Mouse (Mus musculus): ENCODE measurements around the gene Cers4.

The Cers4 gene

DNA sequence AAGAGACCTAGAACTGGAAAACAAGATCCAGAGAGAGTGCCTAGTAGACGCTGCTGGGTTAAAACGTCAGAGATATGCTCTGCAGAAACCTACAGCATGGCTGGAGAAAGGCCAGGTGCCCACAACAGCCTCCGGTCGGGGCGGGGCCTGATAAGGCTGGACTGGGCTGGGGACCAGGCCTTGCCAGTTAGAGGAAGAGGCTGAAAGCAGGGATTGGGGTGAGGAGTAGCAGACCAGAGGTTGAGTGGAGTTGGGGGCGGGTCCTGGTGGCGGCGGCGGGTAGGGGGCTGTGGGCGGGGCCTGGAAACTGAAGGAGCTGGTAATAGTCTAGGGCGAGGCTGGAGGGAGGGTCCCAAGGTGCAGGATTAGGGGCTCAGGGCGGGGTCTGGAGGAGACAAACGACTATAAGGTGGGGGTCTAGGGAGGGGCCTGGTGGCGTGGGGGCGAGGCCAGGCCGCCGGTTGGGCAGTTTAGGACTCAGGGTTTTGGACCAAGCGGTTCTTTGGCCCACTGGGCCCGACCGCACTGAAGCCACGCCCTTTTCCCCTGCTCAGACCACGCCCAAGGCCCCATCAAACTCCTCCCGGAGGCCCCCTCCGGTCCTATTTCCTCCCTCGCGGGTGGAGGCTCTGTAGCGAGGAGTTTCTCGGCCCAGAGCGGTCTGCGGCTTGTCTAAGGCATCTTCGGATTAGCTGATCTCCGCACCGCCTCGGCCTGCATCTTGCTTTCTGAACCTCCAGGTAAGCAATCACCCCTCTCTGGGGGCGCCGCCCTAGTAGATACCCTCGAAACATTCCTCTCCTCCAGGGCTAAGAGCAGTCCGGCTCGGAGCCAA, at the start of gene Cers4:
Gene Cers4 (plus strand): TSS at position 176 of the 835 bp plus-strand sequence.
- DNase-seq (ENCODE audit: low spot score in 2 of 2), result peak; percentile 91 to 93

DNA sequence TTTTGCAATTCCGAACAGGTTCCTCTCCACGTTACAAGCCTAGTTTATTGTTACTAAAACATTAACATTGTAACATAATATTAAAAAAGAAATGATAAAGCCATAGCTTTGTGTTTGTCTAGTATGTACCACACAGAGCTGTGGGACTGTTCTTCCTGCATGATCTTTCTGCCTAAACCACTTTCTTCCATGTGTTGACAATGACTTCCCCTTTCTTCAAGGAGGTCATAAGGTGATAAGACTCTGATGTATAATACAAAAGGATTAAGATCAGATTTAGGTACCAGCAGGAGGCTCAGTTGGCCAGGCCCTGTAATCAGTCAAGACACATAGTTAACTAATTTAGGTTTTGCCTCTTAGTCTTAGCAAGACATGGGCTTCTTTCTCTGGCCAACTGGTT, 34.7 kb upstream of the Cers4 start:
- no peak for DNase-seq (ENCODE audit: low spot score in 2 of 2)

DNA sequence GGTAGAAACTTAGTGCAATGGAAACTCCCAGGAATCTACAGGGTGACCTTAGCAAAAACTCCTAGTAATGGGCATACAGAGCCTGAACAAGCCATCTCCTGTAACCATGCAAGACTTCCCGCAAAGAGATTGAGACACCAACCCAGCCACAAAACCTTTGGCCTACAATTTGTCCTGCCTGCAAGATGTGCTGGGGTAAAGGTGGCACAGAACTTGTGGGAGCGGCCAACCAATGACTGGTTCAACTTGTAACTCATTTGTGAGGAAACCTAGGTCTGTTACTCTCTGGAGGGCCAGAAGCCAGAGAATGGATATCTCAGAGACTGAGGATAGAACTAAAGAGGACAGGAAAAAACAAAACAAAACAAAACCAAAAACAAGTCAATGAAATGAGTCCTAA, 29.8 kb upstream of the Cers4 start:
- DNase-seq (ENCODE audit: low spot score in 2 of 2), result no peak

DNA sequence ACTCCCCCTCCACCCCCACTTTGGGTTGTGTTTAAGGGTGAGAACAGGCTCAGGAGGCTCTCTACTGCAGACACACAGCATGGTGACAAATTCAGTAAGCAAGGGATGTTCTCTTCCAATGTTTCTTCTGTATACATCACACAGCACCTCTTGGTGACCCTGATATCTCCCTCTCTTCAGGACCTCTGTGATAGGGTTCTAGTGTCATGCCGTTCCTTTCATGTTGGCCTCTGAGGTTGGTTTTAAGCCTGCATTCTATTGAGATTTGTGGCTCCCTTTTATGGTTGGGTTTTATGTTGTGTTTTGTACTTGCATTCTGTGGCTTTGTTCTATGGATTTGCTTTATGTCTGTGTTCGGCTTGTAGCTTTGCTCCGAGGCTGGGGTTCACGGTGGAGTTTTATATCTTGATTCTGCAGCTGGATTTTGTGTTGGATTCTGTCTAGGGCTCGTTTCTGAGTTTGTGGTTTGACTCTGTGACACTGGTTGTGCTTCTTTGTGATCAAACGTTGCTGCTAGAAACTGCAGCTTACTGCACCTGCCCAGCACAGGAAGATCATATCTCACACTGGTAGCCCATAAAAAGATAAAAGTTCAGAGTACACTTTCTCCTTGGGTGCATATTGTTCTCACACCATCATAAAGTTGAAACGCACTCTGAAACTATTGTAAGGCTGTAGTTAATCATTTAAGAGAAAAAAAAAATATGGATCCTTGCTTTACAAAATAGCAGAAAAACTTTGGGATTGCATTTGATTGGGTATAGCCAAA, 18.2 kb upstream of the Cers4 start:
- DNase-seq (ENCODE audit: low spot score in 2 of 2), result no peak

DNA sequence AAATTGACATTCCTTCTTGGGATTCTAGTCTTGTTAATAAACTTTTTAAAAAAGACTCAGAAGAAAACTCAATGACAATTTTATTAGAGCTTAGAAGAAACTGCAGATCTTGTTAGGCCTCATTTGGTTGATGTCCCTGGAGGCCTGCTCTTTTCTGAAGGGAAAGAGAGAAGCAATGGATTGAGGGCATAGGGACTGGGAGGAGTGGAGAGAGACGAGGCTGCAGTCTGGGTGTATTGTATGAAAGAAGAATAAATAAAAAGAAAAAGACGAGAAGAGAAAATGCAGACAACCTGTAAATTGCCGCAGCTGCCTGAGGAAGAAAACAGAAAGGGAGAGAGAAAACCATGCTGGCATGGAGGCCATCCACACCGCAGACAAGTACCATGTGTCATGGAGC, 11.7 kb upstream of the Cers4 start:
- DNase-seq (ENCODE audit: low spot score in 2 of 2), result no peak

DNA sequence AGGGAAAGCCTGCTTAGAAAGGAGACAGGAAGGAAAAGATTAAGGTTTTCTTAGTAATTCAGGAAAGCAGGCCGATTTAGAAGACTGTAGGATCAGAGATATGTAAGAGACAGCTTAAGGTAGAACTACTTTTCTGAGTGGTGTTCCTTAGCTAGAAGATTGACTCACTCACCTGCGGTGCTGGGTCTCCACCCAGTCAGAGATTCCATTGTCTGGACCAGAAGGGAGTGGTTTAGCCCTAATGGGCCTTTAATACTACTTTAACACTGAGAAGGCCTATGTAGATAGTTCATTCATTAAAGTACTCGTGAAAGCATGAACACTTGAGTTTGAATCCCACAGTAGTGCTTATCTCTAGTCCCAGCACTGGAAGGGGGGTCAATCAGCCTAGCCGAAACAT, 11.2 kb upstream of the Cers4 start:
- DNase-seq (ENCODE audit: low spot score in 2 of 2), result no peak

DNA sequence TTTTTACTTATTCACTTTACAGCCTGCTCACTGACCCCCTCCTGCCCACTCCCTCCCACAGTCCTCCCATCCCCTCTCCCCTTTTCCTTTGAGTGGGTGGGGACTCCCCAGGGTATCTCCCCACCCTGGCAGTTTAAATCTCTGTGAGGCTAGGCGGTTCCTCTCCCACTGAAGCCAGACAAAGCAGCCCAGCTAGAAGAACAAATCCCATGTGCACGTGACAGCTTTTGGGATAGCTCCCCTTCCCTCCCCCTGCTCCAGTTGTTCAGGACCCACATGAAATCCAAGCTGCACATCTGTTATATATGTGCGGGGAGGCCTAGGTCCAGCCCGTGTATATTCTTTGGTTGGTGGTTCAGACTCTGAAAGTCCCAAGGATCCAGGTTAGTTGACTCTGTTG, 10.3 kb upstream of the Cers4 start:
- DNase-seq (ENCODE audit: low spot score in 2 of 2), result no peak

DNA sequence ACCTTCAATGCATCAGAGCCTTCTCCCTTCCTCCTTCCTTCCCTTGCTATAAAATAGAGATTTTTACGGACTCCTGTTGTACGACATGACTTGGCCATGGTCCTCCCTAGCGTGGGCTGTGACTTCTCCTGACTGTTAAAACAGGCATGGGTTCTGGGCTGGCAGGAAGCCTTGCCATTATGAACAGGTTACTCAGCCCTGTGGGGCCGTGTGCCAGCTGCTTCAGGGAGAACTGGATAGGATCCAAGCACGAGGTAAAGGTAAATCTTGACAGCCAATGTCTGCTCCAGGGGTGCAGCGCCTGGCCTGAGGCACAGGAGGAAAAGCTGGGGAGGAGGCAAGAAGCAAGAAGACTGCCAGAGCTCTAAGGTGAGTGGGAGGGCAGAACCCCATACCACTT, 9.5 kb upstream of the Cers4 start:
- no peak for DNase-seq (ENCODE audit: low spot score in 2 of 2)

DNA sequence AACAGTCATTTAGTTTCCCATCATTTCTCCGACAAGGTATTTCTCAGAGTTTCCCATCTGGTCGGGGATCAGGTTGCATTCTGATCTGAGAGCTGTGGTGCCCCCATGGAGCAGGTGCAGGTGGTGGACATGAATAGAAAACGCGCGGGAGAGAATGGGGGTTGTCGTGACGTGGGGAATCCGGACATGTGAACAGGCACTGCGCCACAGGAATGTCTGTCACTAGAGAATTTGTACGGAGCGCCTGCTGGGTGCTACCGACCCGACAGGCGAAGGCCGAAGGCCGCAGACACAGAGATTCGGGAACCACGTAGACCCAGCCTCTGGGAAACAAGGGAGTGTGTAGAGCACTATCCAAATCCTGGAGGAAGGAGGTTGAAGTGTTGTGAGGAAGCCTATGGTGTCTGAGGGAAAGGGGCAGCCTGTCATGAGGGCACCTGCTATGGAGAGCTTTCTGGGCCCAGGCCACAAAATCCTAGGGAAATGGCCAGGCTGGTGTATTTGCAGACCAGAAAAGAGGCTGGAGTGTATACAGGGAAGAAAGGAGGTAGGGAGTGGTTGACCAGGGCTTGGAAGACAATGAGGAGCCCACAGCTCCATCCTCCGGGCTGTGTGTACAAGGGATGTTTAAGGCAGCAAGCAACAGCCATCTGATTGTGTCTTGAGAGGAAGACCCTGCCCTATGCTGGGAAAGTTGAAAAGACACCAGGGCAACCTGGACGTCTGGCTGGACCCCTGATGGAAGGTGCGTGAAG, 1.0 kb downstream of the Cers4 start:
- DNase-seq (ENCODE audit: low spot score in 2 of 2), result peak; percentile 8 to 29

DNA sequence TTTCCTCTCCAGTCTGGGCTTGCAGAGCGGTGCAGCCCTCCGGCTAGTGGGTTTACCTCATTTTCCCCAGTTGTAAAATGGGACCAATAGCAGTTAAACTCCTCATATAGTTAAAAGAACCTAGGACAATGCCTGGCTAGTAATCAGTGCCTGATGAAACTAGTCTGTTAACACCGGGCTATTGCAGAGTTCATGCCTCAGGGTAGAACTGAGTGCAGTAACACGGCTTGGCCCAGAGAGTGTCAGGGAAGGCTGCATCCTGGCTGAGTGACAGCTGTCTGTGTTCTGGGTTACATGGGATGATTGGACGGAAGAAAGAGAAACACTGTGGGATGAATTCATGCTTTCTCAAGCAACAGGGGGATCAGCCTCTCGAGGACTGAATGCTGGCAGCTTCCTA, 3.1 kb downstream of the Cers4 start:
- no peak for DNase-seq (ENCODE audit: low spot score in 2 of 2)

DNA sequence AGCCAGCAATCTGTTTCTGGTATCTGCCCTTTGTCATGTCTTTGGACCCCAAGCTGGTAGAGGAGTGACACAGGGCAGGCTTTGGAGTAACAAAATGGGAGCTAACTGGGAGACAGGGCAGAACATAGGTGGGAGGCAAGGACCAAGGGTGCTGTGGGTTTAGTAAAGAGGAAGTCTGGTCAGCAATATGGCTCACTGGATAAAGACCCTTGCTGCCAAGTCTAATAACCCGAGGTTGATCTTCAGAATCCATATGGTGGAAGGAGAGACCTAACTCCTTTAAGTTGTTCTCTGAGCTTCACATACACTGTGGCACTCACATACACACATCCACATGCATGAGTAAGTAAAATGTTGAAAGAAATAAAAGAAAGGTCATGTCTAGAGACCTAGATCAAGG, 4.8 kb downstream of the Cers4 start:
- DNase-seq (ENCODE audit: low spot score in 2 of 2), result no peak

DNA sequence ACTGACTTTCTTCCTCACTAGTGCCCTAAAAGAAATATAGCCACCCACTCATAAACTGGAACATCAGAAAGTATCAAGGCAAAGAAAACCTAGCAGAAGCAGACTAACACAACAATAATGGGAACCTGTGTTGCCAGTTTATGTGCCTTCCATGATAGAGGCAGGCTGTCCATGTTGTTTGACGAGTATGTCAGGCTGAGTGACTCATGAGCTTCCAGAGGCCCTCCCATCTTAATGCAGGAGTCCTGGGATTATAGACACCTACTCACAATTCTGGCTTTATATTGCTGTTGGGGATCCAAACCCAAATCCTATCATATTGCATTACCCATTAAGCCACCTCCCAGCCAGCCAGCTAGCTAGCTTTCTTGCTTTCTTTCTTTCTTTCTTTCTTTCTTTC, 12.5 kb downstream of the Cers4 start:
- no peak for DNase-seq (ENCODE audit: low spot score in 2 of 2)

DNA sequence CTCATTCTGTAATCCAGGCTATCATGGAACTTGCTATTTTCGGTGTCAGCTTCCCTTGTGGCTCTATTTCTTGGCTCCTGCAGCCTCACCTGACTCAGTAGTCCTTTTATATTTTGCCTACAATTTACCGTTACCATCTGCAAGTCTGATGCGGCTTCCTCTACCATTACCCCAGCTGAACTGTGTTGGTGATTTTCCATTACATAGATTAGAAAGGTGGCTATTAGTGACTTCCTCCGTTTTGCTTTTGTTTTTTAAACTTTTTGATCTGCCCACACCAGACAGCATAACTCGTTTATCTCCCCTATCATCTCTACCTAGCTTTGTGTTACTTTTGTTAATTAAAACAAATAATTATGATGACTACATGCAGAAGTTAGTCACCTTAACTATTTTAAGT, 14.7 kb downstream of the Cers4 start:
- DNase-seq (ENCODE audit: low spot score in 2 of 2), result no peak

DNA sequence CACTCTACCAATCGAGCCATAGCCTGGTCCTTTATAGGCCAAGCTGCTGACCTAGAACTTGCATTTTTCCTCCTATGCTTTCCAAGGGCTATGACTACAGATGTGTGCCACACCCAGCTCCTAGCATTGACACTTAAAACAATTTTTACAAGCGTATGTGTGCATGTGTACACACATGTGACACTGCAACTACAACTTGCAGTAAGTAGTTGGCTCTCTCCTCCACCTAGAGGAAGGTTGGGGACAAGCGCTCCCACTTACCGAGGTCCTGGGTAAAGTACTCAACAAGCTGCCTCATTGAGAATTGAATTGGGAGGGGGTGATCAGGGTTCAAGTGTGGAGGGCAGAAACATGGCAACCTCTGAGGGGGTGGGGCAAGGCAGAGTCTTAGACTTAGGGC, 18.0 kb downstream of the Cers4 start:
- DNase-seq (ENCODE audit: low spot score in 2 of 2), result no peak

DNA sequence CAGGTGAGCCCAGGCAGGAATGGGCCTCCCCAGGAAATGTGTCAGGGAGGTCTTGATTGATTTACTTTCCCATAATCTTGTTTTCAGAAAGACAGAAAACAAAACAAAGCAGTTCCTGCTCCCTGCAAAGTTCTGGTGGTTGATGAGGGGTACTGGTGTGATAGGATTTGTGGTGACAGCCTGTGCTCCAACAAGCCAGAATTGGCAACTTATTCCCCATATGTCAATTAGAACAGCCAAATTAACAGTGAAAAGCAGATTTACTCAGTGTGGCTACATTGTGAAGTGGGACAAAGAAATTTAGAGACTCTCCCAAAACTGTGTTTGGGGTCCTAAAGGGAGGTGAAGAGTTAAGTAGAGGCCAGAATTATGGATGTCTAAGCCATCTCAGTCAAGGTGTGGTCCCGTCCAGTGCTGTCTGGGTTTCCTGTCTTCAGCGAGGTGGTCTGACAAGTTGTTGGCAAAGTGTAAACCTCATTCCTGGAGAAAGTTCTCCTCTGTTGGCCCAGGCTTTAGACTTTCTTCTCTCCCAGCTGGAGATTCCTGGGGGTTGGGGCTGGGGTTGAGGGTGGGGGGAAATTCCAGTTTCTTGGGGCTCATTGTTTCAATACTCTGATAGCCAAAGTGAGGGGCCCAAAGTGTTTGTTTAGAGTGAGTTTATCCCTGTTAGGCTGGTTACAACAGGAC, 18.7 kb downstream of the Cers4 start:
- DNase-seq (ENCODE audit: low spot score in 2 of 2), result no peak

DNA sequence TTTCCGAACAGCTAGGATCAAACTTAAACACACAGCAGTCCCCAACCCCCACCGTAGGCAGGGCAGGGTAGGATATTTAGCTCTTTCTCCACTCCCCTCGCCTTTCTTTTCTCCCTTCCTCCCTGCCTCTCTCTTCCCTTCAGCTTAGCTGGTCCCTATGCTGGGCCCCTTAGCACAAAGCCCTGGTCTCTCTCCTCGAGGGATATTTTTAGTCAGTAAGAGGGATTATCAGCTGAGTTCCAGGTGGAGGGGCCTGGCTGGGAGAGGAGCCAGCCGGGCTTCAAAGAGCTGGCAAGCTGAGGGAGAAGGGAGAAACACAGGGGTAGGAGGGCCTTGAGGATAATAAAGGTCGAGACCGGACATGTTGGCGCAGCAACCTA, 19.3 kb downstream of the Cers4 start:
- no peak for DNase-seq (ENCODE audit: low spot score in 2 of 2)

DNA sequence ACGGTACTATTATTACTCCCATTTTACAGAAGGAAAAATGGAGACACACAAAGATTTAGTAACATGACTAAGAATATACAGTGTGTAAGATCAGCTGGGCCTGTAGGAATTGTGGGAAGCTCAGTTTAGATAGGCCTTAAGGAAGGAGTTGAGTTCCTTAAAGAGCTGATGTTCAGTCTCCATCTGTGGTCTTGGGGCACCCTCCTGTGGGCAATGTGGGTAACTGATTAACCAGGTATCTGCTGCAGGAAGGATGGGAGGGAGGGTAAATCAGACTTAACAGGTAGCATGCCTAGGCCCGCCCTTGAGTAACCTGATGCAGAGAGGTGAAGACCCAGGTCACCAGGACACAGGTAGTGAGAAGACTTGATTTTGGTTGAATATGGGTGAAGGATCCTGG, 23.3 kb downstream of the Cers4 start:
- peak; percentile 41 to 53 for DNase-seq (ENCODE audit: low spot score in 2 of 2)

DNA sequence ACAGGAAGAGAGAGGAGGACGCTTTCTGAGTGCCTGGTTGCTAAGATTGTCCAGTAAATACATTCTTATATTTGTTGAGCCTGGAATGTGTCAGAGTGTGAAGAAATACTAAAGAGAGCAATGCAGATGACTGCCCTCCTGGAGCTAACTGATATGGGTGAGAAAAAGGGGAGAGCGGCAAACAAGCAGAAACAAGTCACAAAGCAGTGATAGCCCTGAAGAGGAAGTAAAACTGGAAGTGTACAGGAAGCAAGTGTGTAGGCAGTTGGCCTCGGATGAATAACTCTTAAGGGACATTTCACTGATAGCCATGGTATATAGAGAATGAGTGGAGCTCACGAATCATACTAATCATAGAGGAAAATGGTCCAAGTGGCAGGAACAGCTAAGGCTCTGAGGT, 28.6 kb downstream of the Cers4 start:
- peak; percentile 50 for DNase-seq (ENCODE audit: low spot score in 2 of 2)

DNA sequence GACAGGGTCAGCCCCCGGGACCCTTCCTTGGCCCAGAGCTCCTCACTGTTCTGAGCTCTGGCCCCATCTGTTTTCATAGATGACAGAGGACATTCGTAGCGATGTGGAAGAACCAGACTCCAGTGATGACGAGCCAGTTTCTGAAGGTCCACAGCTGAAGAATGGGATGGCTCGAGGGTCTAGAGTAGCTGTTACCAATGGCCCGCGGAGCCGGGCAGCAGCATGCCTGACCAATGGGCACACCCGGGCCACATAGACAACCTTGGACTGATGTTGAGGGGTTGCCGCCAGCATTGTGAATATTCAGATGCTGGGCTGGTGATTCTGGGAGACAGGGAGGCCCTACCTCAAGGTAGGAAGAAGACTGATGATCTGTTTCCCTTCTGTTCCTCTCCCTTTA, 30.7 kb downstream of the Cers4 start:
- DNase-seq (ENCODE audit: low spot score in 2 of 2), result no peak
